Comparison of ENCODE assay signal across 8 mouse cellular contexts in genomic region chr13:63558297-63558890, GRCm38 (mm10). TPM values are rescaled to one million over a fixed set of nuclear protein-coding genes. Genes with fewer than 3 reads are reported as not detected.
DNase-seq lines count a peak whose midpoint lies in the region; ATAC-seq and TF ChIP-seq lines count a peak whose summit lies in the region.
"Had no signal": no experiment of that assay in that cellular context is flagged by ENCODE, and none has a peak within 500 bp of the region (broad histone marks: within the 10 kb centered on the region; RNA-seq: fewer than 3 reads in every experiment).

No protein-coding gene starts in this region.

- no peak overlapping the region for H3K4me3 ChIP-seq in kidney, postnatal 0 days (replicated peaks; ENCODE audit: low read depth, low read length)
- no peak overlapping the region for H3K4me3 ChIP-seq in embryonic facial prominence, embryonic 14.5 days (ENCODE audit: low read depth, low read length)
- peak overlapping the region; percentile 94 for H3K4me3 ChIP-seq in intestine, embryonic 14.5 days (ENCODE audit: low read depth, low read length)
- no peak overlapping the region for H3K4me3 ChIP-seq in neural tube, embryonic 14.5 days (ENCODE audit: low read depth, low read length)

- ATAC-seq in kidney, postnatal 0 days (replicated peaks; ENCODE audit: low FRiP score, low read depth) = no peak
- ATAC-seq in embryonic facial prominence, embryonic 14.5 days (ENCODE audit: low read depth) = no peak
- ATAC-seq in intestine, embryonic 14.5 days (replicated peaks; ENCODE audit: low FRiP score, low TSS enrichment, low read depth) = peak; percentile 43
- no peak for ATAC-seq in neural tube, embryonic 14.5 days (ENCODE audit: low read depth)
- ATAC-seq in monocyte, adult 5-6 weeks (replicated peaks; ENCODE audit: insufficient number of reproducible peaks, low FRiP score, low TSS enrichment, poor library complexity, severe bottlenecking) = no peak

- H3K27me3 ChIP-seq in kidney, postnatal 0 days (ENCODE audit: insufficient read depth, low read length) = no peaks in the 10 kb centered on the region
- no peaks in the 10 kb centered on the region for H3K27me3 ChIP-seq in embryonic facial prominence, embryonic 14.5 days (replicated peaks; ENCODE audit: control insufficient read depth, insufficient read depth, low read length)
- no peaks in the 10 kb centered on the region for H3K27me3 ChIP-seq in intestine, embryonic 14.5 days (replicated peaks; ENCODE audit: control insufficient read depth, insufficient read depth, low read length)
- no peaks in the 10 kb centered on the region for H3K27me3 ChIP-seq in neural tube, embryonic 14.5 days (ENCODE audit: control insufficient read depth, insufficient read depth, low read length)

- peaks cover 26% of the 10 kb centered on the region for H3K4me1 ChIP-seq in kidney, postnatal 0 days (replicated peaks; ENCODE audit: insufficient read depth, low read length)
- H3K4me1 ChIP-seq in embryonic facial prominence, embryonic 14.5 days (ENCODE audit: control insufficient read depth, insufficient read depth, low read length) = peaks cover 79% of the 10 kb centered on the region
- H3K4me1 ChIP-seq in intestine, embryonic 14.5 days (replicated peaks; ENCODE audit: control insufficient read depth, insufficient read depth, low read length) = peaks cover 85% of the 10 kb centered on the region
- H3K4me1 ChIP-seq in neural tube, embryonic 14.5 days (ENCODE audit: control insufficient read depth, insufficient read depth, low read length) = peaks cover 60% of the 10 kb centered on the region

- 14% methylated on average over 8 of the region's 8 CpGs for WGBS in kidney, postnatal 0 days
- 15% methylated on average over 8 of the region's 8 CpGs for WGBS in embryonic facial prominence, embryonic 14.5 days
- whole genome bisulfite sequencing in intestine, embryonic 14.5 days = 11% methylated on average over 8 of the region's 8 CpGs
- 11% methylated on average over 8 of the region's 8 CpGs for WGBS in neural tube, embryonic 14.5 days

- no peak overlapping the region for H3K4me2 ChIP-seq in kidney, postnatal 0 days (ENCODE audit: low read length)
- H3K4me2 ChIP-seq in embryonic facial prominence, embryonic 14.5 days (ENCODE audit: low read depth, low read length) = peak overlapping the region; percentile 82
- H3K4me2 ChIP-seq in intestine, embryonic 14.5 days (ENCODE audit: low read length) = peak overlapping the region; percentile 91
- H3K4me2 ChIP-seq in neural tube, embryonic 14.5 days (ENCODE audit: low read depth, low read length) = peak overlapping the region; percentile 96

- H3K9ac ChIP-seq in kidney, postnatal 0 days (ENCODE audit: low read depth, low read length) = 0 out of 2 replicates have a peak overlapping the region, but pooled peaks have one; percentile 23
- H3K9ac ChIP-seq in embryonic facial prominence, embryonic 14.5 days (ENCODE audit: low read depth, low read length) = no peak overlapping the region
- H3K9ac ChIP-seq in intestine, embryonic 14.5 days (ENCODE audit: low read length) = peak overlapping the region; percentile 100
- peak overlapping the region; percentile 21; the same call in 1 of the 2 replicates for H3K9ac ChIP-seq in neural tube, embryonic 14.5 days (replicated peaks; ENCODE audit: low read depth, low read length)

- no peak for DNase-seq in kidney, postnatal 0 days (ENCODE audit: low spot score)
- DNase-seq in kidney, postnatal 14 days = no peak
- DNase-seq in embryonic facial prominence, embryonic 14.5 days (ENCODE audit: low spot score) = peak; percentile 82
- peak; percentile 80 for DNase-seq in intestine, embryonic 14.5 days (ENCODE audit: low spot score)
- DNase-seq in ovary, postnatal 14 days (ENCODE audit: low spot score) = no peak
- DNase-seq: adrenal gland, adult 8-10 months had no signal

- TF ChIP-seq CTCF in kidney, postnatal 0 days (IDR thresholded peaks at IDR 0.05; ENCODE audit: low read depth) = no peak

- H3K9me3 ChIP-seq in kidney, postnatal 0 days (replicated peaks; ENCODE audit: low read length) = no peaks in the 10 kb centered on the region
- no peaks in the 10 kb centered on the region for H3K9me3 ChIP-seq in embryonic facial prominence, embryonic 14.5 days (ENCODE audit: control insufficient read depth, low read length)
- H3K9me3 ChIP-seq in intestine, embryonic 14.5 days (ENCODE audit: control insufficient read depth, low read length) = no peaks in the 10 kb centered on the region
- no peaks in the 10 kb centered on the region for H3K9me3 ChIP-seq in neural tube, embryonic 14.5 days (ENCODE audit: control insufficient read depth, low read length)

- H3K27ac ChIP-seq in kidney, postnatal 0 days = peak overlapping the region; percentile 6; the same call in 1 of the 2 replicates
- 0 out of 2 replicates have a peak overlapping the region, but pooled peaks have one; percentile 7 for H3K27ac ChIP-seq in embryonic facial prominence, embryonic 14.5 days (replicated peaks; ENCODE audit: low read depth, low read length)
- H3K27ac ChIP-seq in intestine, embryonic 14.5 days (ENCODE audit: low read depth) = peak overlapping the region; percentile 98
- no peak overlapping the region for H3K27ac ChIP-seq in neural tube, embryonic 14.5 days (ENCODE audit: low read depth, low read length)

- no peaks in the 10 kb centered on the region for H3K36me3 ChIP-seq in kidney, postnatal 0 days (ENCODE audit: insufficient read depth, low read length)
- H3K36me3 ChIP-seq in embryonic facial prominence, embryonic 14.5 days (ENCODE audit: control insufficient read depth, insufficient read depth, low read length) = peaks cover 17% of the 10 kb centered on the region; the same call in 1 of the 2 replicates
- peaks cover 28% of the 10 kb centered on the region for H3K36me3 ChIP-seq in intestine, embryonic 14.5 days (ENCODE audit: control insufficient read depth, insufficient read depth, low read length)
- no peaks in the 10 kb centered on the region for H3K36me3 ChIP-seq in neural tube, embryonic 14.5 days (ENCODE audit: control insufficient read depth, insufficient read depth, low read length)

RNA-seq across cellular contexts. Expression of gene Ptch1, which starts 15.0 kb away (rescaled TPM):
- 10.7 and 12.2 TPM in 2 replicates for polyA plus RNA-seq in kidney, postnatal 0 days (2015; fragmentation: Nextera tagmentation; extraction: Ambion mirVana)
- 22.7 and 23.2 TPM in 2 replicates for polyA plus RNA-seq in embryonic facial prominence, embryonic 14.5 days (2014; fragmentation: Nextera tagmentation; extraction: Ambion mirVana)
- 62.8 and 68.0 TPM in 2 replicates for polyA plus RNA-seq in intestine, embryonic 14.5 days (2014; fragmentation: Nextera tagmentation; extraction: Ambion mirVana)
- 26.4 and 28.7 TPM in 2 replicates for polyA plus RNA-seq in neural tube, embryonic 14.5 days (2014; fragmentation: Nextera tagmentation; extraction: Ambion mirVana)
- total RNA-seq in monocyte, adult 5-6 weeks (2017) = 1.2 to 9.9 TPM (median 2.8 TPM) in 3 replicates

Comparison
In these comparisons a context has a peak if more than half of its experiments do, and no peak if none do; other contexts are left out.
1. DNase-seq: peak in embryonic facial prominence, embryonic 14.5 days (single experiment) and intestine, embryonic 14.5 days (single experiment); none in kidney, postnatal 0 days (single experiment), kidney, postnatal 14 days (single experiment) and ovary, postnatal 14 days (single experiment).